In genomic region chr2:30769187-30769586, GRCm38 (mm10) we compare ENCODE assay signal across 9 mouse cellular contexts. TPM values are rescaled to one million over a fixed set of nuclear protein-coding genes. Genes with fewer than 3 reads are reported as not detected.
A peak's percentile ranks its signal among the peaks of the same experiment; 100 is the strongest.
DNase-seq lines count a peak whose midpoint lies in the region; ATAC-seq and TF ChIP-seq lines count a peak whose summit lies in the region.
"Had no signal": no experiment of that assay in that cellular context is flagged by ENCODE, and none has a peak within 500 bp of the region (broad histone marks: within the 10 kb centered on the region; RNA-seq: fewer than 3 reads in every experiment).

No protein-coding gene starts in this region.

- H3K9ac ChIP-seq in liver, embryonic 16.5 days (ENCODE audit: low read depth, low read length): no peak overlapping the region
- H3K9ac ChIP-seq: heart, embryonic 13.5 days had no signal

- peak overlapping the region; percentile 71 for H3K27ac ChIP-seq in layer of hippocampus, adult 2 months
- H3K27ac ChIP-seq in liver, embryonic 16.5 days (ENCODE audit: low read length): peak overlapping the region; percentile 56
- H3K27ac ChIP-seq: heart, embryonic 13.5 days had no signal

- ATAC-seq in liver, embryonic 16.5 days (ENCODE audit: low read depth): no peak

- no peak overlapping the region for H3K4me3 ChIP-seq in layer of hippocampus, adult 2 months
- no peak overlapping the region for H3K4me3 ChIP-seq in liver, embryonic 16.5 days (ENCODE audit: low read depth, low read length)
- H3K4me3 ChIP-seq: heart, embryonic 13.5 days had no signal

- H3K4me2 ChIP-seq in liver, embryonic 16.5 days (ENCODE audit: low read depth, low read length): no peak overlapping the region
- H3K4me2 ChIP-seq: heart, embryonic 13.5 days had no signal

- no peaks in the 10 kb centered on the region for H3K9me3 ChIP-seq in liver, embryonic 16.5 days (replicated peaks; ENCODE audit: control insufficient read depth, low read length)
- H3K9me3 ChIP-seq: heart, embryonic 13.5 days had no signal

- peak; percentile 71 for TF ChIP-seq CTCF in layer of hippocampus, adult 2 months (conservative IDR thresholded peaks at IDR 0.05)

- 35% methylated on average over 6 of the region's 6 CpGs for WGBS in liver, embryonic 16.5 days (ENCODE audit: insufficient replicate concordance)

- no peaks in the 10 kb centered on the region for H3K36me3 ChIP-seq in liver, embryonic 16.5 days (ENCODE audit: control insufficient read depth, insufficient read depth)
- H3K36me3 ChIP-seq: heart, embryonic 13.5 days had no signal

- peak; percentile 50 for DNase-seq in adrenal gland, postnatal 10 days
- no peak for DNase-seq in adrenal gland, postnatal 4 days (ENCODE audit: low spot score in 2 of 2)
- no peak for DNase-seq in layer of hippocampus, adult 2 months (ENCODE audit: low spot score in 2 of 2)
- no peak for DNase-seq in layer of hippocampus, adult 9-10 months (ENCODE audit: low spot score)
- peak; percentile 43 to 58 for DNase-seq in adrenal gland, postnatal 36 days
- DNase-seq in left cerebral cortex, adult 8-10 months (ENCODE audit: low spot score in 2 of 2): no peak
- DNase-seq in layer of hippocampus, postnatal 10 days (ENCODE audit: low spot score in 2 of 2): no peak

- H3K4me1 ChIP-seq in liver, embryonic 16.5 days (ENCODE audit: control insufficient read depth, low read depth, low read length): peaks cover 55% of the 10 kb centered on the region

- no peaks in the 10 kb centered on the region for H3K27me3 ChIP-seq in liver, embryonic 16.5 days (ENCODE audit: control insufficient read depth, insufficient read depth, low read depth, low read length)
- H3K27me3 ChIP-seq: heart, embryonic 13.5 days had no signal

RNA-seq across cellular contexts. Expression of gene 1700001O22Rik, which starts 34.3 kb away (rescaled TPM):
- total RNA-seq in adrenal gland, postnatal 10 days (2021): 1 to 10 TPM in 1 of 2 experiments, under 1 TPM in 1; 0.96 to 1.2 TPM
- total RNA-seq in adrenal gland, postnatal 4 days (2021): 1 to 10 TPM; 1.2 to 1.9 TPM
- 1 to 10 TPM; 4.9 to 5.4 TPM for total RNA-seq in layer of hippocampus, adult 2 months (2021)
- 1 to 10 TPM in 1 of 2 experiments, under 1 TPM in 1; 0.99 to 2.8 TPM for total RNA-seq in adrenal gland, postnatal 36 days (2021)
- polyA plus RNA-seq in liver, embryonic 16.5 days (2015; fragmentation: Nextera tagmentation; extraction: Ambion mirVana): 0.09 TPM in 1 of 2 replicates, not detected in the other
- total RNA-seq in left cerebral cortex, adult 8-10 months (2022): 1 to 10 TPM; 7.7 to 9.5 (median 9.3) TPM
- total RNA-seq in layer of hippocampus, postnatal 10 days (2021): 1 to 10 TPM; 2.0 to 3.2 TPM

RNA-seq across cellular contexts. Expression of gene Ntmt1, which starts 38.4 kb away (rescaled TPM):
- 10 to 100 TPM; 33.4 to 34.9 TPM for total RNA-seq in adrenal gland, postnatal 10 days (2021)
- total RNA-seq in adrenal gland, postnatal 4 days (2021): 10 to 100 TPM; 43.1 to 44.4 TPM
- total RNA-seq in layer of hippocampus, adult 2 months (2021): 10 to 100 TPM; 33.1 to 33.5 TPM
- 10 to 100 TPM; 49.6 to 52.2 TPM for total RNA-seq in adrenal gland, postnatal 36 days (2021)
- 23.2 and 24.9 TPM in 2 replicates for polyA plus RNA-seq in liver, embryonic 16.5 days (2015; fragmentation: Nextera tagmentation; extraction: Ambion mirVana)
- 10 to 100 TPM; 30.5 to 38.9 (median 34.4) TPM for total RNA-seq in left cerebral cortex, adult 8-10 months (2022)
- 10 to 100 TPM; 44.9 to 57.7 TPM for total RNA-seq in layer of hippocampus, postnatal 10 days (2021)

Comparison
In these comparisons a context has a peak if more than half of its experiments do, and no peak if none do; other contexts are left out.
1. DNase-seq: peak in adrenal gland, postnatal 10 days (single experiment) and adrenal gland, postnatal 36 days (2 of 2); none in adrenal gland, postnatal 4 days (0 of 2), layer of hippocampus, adult 2 months (0 of 2), layer of hippocampus, adult 9-10 months (single experiment), left cerebral cortex, adult 8-10 months (0 of 2) and layer of hippocampus, postnatal 10 days (0 of 2).